Mouse (Mus musculus) midbrain, embryonic 16.5 days (tissue): Measurements from ENCODE around the gene Hoxc5. TPM values are rescaled to one million over a fixed set of nuclear protein-coding genes. Genes with fewer than 3 reads are reported as not detected.

ENCODE experiments used
- ATAC-seq: fragments of 200-750 bp; cut with Nextera tagmentation; 2 replicates; pipeline ENCODE4 v1.8.0; 2017; ENCODE audit warnings: moderate TSS enrichment
- H3K27ac ChIP-seq: fragments of 300-500 bp; sonication (generic); 2 replicates; pipeline ENCODE4 v1.5.1; 2014; ENCODE audit warnings: mild to moderate bottlenecking, low read length, mixed read lengths
- H3K27me3 ChIP-seq: fragments of 300-500 bp; sonication (generic); 2 replicates; pipeline ENCODE4 v1.6.1; 2014; ENCODE audit warnings: low read depth, low read length, mixed read lengths; ENCODE audit not compliant: control insufficient read depth, insufficient read depth
- H3K36me3 ChIP-seq: fragments of 300-500 bp; sonication (generic); 2 replicates; pipeline ENCODE4 v1.6.1; 2014; ENCODE audit warnings: mild to moderate bottlenecking, low read length, moderate library complexity, mixed read lengths; ENCODE audit not compliant: control insufficient read depth, insufficient read depth
- H3K4me1 ChIP-seq: fragments of 300-500 bp; sonication (generic); 2 replicates; pipeline ENCODE4 v1.6.1; 2014; ENCODE audit warnings: mild to moderate bottlenecking, low read length, mixed read lengths; ENCODE audit not compliant: control insufficient read depth, insufficient read depth
- H3K4me2 ChIP-seq: fragments of 300-500 bp; sonication (generic); 2 replicates; pipeline ENCODE4 v1.6.1; 2014; ENCODE audit warnings: mild to moderate bottlenecking, low read length, mixed read lengths
- H3K4me3 ChIP-seq: fragments of 300-500 bp; sonication (generic); 2 replicates; pipeline ENCODE4 v1.5.1; 2014; ENCODE audit warnings: low read depth, mild to moderate bottlenecking, low read length, moderate library complexity, mixed read lengths
- H3K9ac ChIP-seq: fragments of 300-500 bp; sonication (generic); 2 replicates; pipeline ENCODE4 v1.6.1; 2014; ENCODE audit warnings: low read depth, low read length, mixed read lengths
- H3K9me3 ChIP-seq: fragments of 300-500 bp; sonication (generic); replicated peaks from 2 replicates; pipeline ENCODE4 v1.6.1; 2014; ENCODE audit warnings: mild to moderate bottlenecking, low read length, mixed read lengths; ENCODE audit not compliant: control insufficient read depth, poor library complexity, severe bottlenecking
- WGBS: fragments of 180-500 bp; shearing (Covaris S2); extraction: QIAGEN DNeasy Blood & Tissue Kit; methylation state at CpG from one replicate; pipeline ENCODE4 v1.1.7; 2014; 5-methylcytosine and 5-hydroxymethylcytosine counted together
- polyA plus RNA-seq: library from polyadenylated mRNA; unstranded; fragments of >200 nt; fragmentation: Nextera tagmentation; extraction: Ambion mirVana; gene quantifications from 2 replicates; pipeline ENCODE4 v1.2.1, GENCODE M21; 2015

The Hoxc5 gene
- polyA plus RNA-seq, 1 experiment from 2014 or later, result not detected

DNA sequence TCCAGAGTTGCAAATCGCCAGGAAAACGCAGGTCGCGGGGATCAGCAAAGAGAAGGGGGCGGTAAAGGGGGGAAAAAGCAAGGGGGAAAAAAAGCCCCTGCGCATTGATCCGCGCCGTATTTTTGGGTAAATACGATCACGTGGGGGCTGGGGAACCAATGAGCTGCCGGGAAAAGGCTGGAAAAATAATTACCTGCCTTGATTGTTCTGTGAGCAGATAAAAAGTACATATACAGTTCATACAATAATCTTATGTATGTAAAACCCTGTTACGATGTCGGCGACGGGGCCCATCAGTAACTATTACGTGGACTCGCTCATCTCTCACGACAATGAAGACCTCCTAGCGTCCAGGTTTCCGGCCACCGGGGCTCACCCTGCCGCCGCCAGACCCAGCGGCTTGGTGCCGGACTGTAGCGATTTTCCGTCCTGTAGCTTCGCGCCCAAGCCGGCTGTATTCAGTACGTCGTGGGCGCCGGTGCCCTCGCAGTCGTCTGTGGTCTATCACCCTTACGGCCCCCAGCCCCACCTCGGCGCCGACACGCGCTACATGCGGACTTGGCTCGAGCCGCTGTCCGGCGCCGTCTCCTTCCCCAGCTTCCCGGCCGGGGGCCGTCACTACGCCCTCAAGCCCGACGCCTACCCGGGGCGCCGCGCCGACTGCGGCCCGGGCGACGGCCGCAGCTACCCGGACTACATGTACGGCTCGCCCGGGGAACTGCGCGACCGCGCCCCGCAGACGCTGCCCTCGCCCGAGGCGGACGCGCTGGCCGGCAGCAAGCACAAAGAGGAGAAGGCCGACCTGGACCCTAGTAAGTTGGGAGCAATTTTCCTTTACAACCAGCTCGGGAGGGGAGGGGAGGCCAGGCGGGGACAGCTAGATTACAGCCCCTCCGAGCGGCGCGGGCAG, 14.4 kb downstream of the Hoxc5 start:
- ATAC-seq, result no peak
- H3K9ac ChIP-seq, result no peak overlapping the region
- no peak overlapping the region for H3K4me2 ChIP-seq
- H3K27ac ChIP-seq, result no peak overlapping the region
- H3K4me1 ChIP-seq, result peaks cover 2% of the 10 kb centered on the region; the same call in 1 of the 2 replicates
- H3K4me3 ChIP-seq, result peak overlapping the region; percentile 8; the same call in 1 of the 2 replicates
- no peaks in the 10 kb centered on the region for H3K36me3 ChIP-seq
- no peaks in the 10 kb centered on the region for H3K9me3 ChIP-seq
- peaks cover 81% of the 10 kb centered on the region for H3K27me3 ChIP-seq
- WGBS, result under 1% methylated on average over 88 of the region's 88 CpGs

DNA sequence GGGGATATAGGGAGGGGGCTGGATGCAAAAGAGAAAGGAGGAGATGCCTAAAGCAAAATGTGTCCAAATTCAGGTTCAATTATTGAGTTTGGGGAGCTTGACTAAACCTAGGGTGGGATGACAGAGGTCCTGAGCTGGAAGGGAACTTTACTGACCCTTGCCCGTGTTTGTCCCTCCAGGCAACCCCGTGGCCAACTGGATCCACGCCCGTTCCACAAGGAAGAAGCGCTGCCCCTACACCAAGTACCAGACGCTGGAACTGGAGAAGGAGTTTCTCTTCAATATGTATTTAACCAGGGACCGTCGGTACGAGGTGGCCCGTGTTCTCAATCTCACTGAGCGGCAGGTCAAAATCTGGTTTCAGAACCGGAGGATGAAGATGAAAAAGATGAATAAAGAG, 16.5 kb downstream of the Hoxc5 start:
- Histone ChIP-seq H3K27me3 (peaks cover 84% of the 10 kb centered on the region), H3K9me3 (no peaks in the 10 kb centered on the region), H3K4me3 (no peak overlapping the region), H3K27ac (no peak overlapping the region), H3K4me1 (peaks cover 2% of the 10 kb centered on the region; the same call in 1 of the 2 replicates), H3K4me2 (no peak overlapping the region), H3K9ac (no peak overlapping the region), H3K36me3 (no peaks in the 10 kb centered on the region)
- under 1% methylated on average over 12 of the region's 12 CpGs for WGBS
- no peak for ATAC-seq

DNA sequence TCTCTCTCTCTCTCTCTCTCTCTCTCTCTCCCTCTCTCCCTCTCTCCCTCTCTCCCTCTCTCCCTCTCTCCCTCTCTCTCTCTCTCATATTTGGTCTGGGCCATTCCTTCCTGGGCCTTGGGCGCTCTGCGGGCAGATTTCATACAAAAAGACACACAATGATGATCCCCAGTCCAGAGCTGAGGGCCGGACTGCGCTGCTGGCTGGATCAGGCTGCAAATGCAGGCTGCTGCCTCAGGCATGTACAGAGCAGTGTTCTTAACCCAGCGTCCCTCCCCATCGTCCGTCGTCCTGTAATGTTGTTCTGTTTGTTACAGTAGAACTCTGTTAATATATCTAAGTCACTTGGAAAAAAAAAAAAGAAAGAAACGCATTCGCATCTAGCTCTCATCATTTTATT, 17.3 kb downstream of the Hoxc5 start:
- peaks cover 2% of the 10 kb centered on the region; the same call in 1 of the 2 replicates for H3K4me1 ChIP-seq
- no peak overlapping the region for H3K27ac ChIP-seq
- H3K9ac ChIP-seq, result no peak overlapping the region
- no peak for ATAC-seq
- no peak overlapping the region for H3K4me2 ChIP-seq
- H3K9me3 ChIP-seq, result no peaks in the 10 kb centered on the region
- under 1% methylated on average over 10 of the region's 10 CpGs for WGBS
- H3K4me3 ChIP-seq, result no peak overlapping the region
- H3K27me3 ChIP-seq, result peaks cover 85% of the 10 kb centered on the region
- H3K36me3 ChIP-seq, result no peaks in the 10 kb centered on the region

GRCm38 (mm10) chr15:102984925-102985324, 17.7 kb downstream of the Hoxc5 start:
- Histone ChIP-seq H3K9me3 (no peaks in the 10 kb centered on the region), H3K36me3 (no peaks in the 10 kb centered on the region), H3K27ac (no peak overlapping the region), H3K4me2 (no peak overlapping the region), H3K27me3 (peaks cover 85% of the 10 kb centered on the region), H3K9ac (no peak overlapping the region), H3K4me3 (no peak overlapping the region), H3K4me1 (peaks cover 2% of the 10 kb centered on the region; the same call in 1 of the 2 replicates)
- WGBS, result 2% methylated on average over 3 of the region's 3 CpGs
- ATAC-seq, result no peak

DNA sequence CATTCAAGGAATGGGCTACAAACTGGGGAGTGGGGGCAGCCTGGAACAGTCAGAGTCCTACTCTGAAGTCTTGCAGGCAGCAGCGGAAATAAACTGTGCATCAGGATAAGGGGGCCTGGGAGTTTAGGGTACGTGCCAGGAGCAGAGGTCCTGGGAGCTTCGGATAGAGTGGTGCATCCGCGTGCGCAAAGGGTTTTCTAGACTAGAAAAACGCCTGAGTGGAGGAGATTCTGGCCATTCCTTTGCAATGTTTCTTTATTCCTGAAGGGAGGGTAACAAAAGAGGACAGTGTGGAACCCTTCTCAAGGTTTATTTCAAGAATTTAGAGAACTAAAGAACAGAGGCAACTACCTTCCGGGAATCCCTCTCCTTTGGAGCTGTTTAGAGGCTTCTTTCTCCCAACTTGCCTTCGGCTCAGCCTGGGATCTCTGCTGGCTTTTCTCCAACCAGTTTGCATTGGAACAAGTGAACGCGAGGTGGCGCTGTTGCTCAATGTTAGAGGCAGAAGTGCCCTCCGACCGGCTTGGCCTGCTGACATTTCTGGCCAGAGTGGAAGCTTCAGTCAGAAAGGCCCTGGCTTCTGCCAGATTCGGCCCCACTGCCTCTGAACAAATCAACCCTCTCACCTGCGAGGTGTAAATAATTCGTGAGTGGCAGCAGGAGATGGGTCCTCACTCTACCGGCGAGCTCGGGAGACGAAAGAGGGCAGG, 20.0 kb downstream of the Hoxc5 start:
- 4% methylated on average over 21 of the region's 21 CpGs for WGBS
- Histone ChIP-seq H3K9me3 (no peaks in the 10 kb centered on the region), H3K4me2 (no peak overlapping the region), H3K27ac (no peak overlapping the region), H3K27me3 (peaks cover 93% of the 10 kb centered on the region), H3K4me1 (no peaks in the 10 kb centered on the region; the same call in 1 of the 2 replicates), H3K9ac (no peak overlapping the region), H3K36me3 (no peaks in the 10 kb centered on the region), H3K4me3 (no peak overlapping the region)
- ATAC-seq, result peak; percentile 45; the same call in 1 of the 2 replicates

- no peaks in the 10 kb centered on the region for H3K36me3 ChIP-seq
- H3K27me3 ChIP-seq, result peaks cover 94% of the 10 kb centered on the region
- 15% methylated on average over 5 of the region's 5 CpGs for WGBS
- H3K4me3 ChIP-seq, result no peak overlapping the region
- no peak overlapping the region for H3K27ac ChIP-seq
- H3K4me2 ChIP-seq, result no peak overlapping the region
- no peaks in the 10 kb centered on the region for H3K9me3 ChIP-seq
- no peaks in the 10 kb centered on the region; the same call in 1 of the 2 replicates for H3K4me1 ChIP-seq
- no peak overlapping the region for H3K9ac ChIP-seq
- ATAC-seq, result no peak
Observed at GRCm38 (mm10) chr15:102988078-102988477, 20.8 kb downstream of the Hoxc5 start.

GRCm38 (mm10) chr15:102990461-102991397, 23.5 kb downstream of the Hoxc5 start, which contains the start of gene Hoxc8:
TSS of gene Hoxc8 (plus strand) at chr15:102990607.
- under 1% methylated on average over 65 of the region's 69 CpGs for WGBS
- H3K9me3 ChIP-seq, result no peaks in the 10 kb centered on the region
- H3K4me1 ChIP-seq, result no peaks in the 10 kb centered on the region; the same call in 1 of the 2 replicates
- H3K9ac ChIP-seq, result no peak within 1 kb of the TSS
- H3K4me2 ChIP-seq, result no peak within 1 kb of the TSS
- H3K36me3 ChIP-seq, result no peaks in the 10 kb centered on the region
- H3K27ac ChIP-seq, result no peak within 1 kb of the TSS
- no peak for ATAC-seq
- H3K27me3 ChIP-seq, result peaks cover 88% of the 10 kb centered on the region
- no peak within 1 kb of the TSS for H3K4me3 ChIP-seq

GRCm38 (mm10) chr15:102991782-102992181, 24.5 kb downstream of the Hoxc5 start:
- Histone ChIP-seq H3K4me1 (no peaks in the 10 kb centered on the region; the same call in 1 of the 2 replicates), H3K4me2 (no peak overlapping the region), H3K36me3 (no peaks in the 10 kb centered on the region), H3K9ac (no peak overlapping the region), H3K27me3 (peaks cover 88% of the 10 kb centered on the region), H3K4me3 (no peak overlapping the region), H3K9me3 (no peaks in the 10 kb centered on the region), H3K27ac (no peak overlapping the region)
- WGBS, result 2% methylated on average over 7 of the region's 7 CpGs
- no peak for ATAC-seq
